Mouse (Mus musculus): ENCODE data around the gene Pou3f1.
A peak's percentile ranks its signal among the peaks of the same experiment; 100 is the strongest.

Gene Pou3f1

GRCm38 (mm10) chr4:124656518-124656853 lies at the start of gene Pou3f1:
Gene Pou3f1 (plus strand): TSS chr4:124656807.
- no peak for DNase-seq (ENCODE audit: low spot score)

DNA sequence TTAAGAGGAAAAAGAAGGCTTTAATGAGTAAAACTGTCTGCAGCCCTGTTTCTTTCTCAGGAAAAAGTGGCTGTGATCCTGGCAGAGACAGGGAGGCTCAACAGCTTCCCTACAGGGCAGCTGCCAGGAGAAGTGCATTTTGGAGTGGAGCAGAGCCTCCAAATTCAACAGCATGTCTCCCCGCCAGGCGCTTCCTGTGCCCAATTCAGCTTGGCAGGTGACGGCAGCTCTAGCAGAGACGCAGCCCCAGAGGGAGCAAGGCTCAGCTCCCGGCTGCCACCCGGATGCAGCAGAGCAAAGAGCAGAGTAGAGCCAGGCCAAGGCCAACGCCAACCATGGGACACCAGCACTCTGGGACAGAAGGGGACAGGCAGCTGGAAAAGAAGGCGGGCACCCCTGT lies 49.4 kb upstream of the Pou3f1 start:
- no peak for DNase-seq (ENCODE audit: low spot score)

GRCm38 (mm10) chr4:124610066-124610465 lies 46.5 kb upstream of the Pou3f1 start:
- DNase-seq (ENCODE audit: low spot score) = no peak

DNA sequence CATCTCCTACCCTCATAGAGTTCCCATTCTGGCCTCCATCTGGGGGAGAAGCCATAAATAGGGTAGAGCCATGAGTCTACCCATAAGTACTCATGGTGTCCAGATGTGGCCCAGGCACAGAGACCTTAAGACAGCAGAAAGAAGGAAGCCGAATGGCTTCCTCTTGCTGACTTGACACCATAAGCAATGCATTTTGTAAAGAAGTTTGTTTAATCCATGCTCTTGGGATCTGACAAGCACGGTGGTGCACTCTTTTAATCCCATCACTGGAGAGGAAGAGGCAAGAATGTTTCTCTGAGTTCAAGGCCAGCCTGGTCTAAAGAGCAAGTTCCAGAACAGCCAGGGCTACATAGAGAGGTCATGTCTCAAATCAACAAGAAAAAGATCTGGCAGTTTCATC lies 45.9 kb upstream of the Pou3f1 start, which contains the start of gene 3100002H09Rik:
Gene 3100002H09Rik, minus strand, starts transcription at position 101 of the 400 bp plus-strand sequence.
- DNase-seq (ENCODE audit: low spot score) = no peak

GRCm38 (mm10) chr4:124611768-124612167 lies 44.8 kb upstream of the Pou3f1 start:
- DNase-seq (ENCODE audit: low spot score) = peak; percentile 19

- no peak for DNase-seq (ENCODE audit: low spot score)
Measured at GRCm38 (mm10) chr4:124614189-124614588, 42.4 kb upstream of the Pou3f1 start.

DNA sequence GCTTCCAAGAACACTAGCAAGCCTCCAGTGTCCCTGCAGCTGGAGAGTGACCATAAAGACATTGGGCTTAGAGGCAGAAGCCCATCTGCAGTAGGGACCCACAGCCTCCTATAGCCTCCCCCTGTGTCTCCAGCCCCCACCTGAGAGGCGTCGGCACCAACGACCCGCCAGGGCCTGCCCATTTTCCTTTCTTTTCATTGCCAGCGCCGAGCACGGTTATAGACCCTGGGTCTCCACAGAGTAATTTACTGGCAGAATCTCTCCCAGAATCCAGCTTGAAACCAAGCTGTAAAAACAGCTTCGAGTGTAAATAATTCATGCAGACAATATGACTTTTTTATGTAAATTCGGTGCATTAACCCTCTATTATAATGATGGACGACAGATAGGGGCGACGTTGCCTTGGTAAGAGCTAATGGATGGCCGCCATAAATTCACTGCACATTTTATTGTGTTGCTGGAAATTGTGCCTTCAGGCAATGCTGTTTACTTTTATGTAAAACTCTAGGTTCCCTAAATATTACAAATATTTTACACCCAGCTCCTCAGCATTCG lies 41.1 kb upstream of the Pou3f1 start:
- DNase-seq (ENCODE audit: low spot score) = no peak

GRCm38 (mm10) chr4:124615986-124616385 lies 40.6 kb upstream of the Pou3f1 start:
- no peak for DNase-seq (ENCODE audit: low spot score)

- no peak for DNase-seq (ENCODE audit: low spot score)
Measured at GRCm38 (mm10) chr4:124616636-124617035, 40.0 kb upstream of the Pou3f1 start.

DNA sequence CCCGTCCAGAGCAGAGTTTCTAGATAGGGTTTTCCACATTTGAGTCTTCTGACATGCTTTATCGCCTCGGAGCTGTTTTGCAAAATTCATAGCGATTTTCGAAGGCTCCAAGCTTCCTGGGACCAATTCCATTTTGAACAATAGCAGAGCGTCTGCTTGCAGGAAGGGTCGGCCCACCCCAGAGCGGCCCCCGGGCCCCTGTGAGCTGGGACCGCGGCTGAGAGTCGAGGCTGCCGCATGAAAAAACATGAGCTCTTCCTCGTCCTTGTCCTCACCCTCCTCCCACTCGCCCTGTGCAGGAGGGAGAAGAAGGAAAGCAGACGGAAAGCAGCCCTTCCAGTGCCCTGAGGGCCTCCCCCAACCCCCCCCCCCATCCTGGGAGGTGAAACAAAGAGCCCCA lies 38.0 kb upstream of the Pou3f1 start:
- no peak for DNase-seq (ENCODE audit: low spot score)

- DNase-seq (ENCODE audit: low spot score) = no peak
Measured at GRCm38 (mm10) chr4:124621406-124621805, 35.2 kb upstream of the Pou3f1 start.

DNA sequence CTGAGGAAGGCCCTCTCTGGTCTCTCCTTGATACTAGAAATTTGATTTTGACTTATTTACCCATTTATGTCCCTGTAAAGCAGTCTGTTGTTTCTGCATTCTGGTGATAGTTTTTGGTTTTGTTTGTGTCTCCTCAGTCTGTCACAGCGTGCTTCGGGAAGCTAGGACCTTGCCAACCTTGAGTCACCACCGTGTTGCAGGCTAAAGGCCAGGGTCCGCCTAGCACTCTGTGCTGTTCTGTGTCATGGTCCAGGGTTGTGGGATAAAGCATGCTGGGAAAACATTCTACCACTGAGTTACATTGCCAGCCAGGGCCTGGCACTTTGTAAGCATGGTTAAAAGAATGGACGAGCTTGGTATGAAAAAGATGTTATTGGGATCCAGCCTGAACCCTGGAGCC lies 34.0 kb upstream of the Pou3f1 start:
- DNase-seq (ENCODE audit: low spot score) = no peak

GRCm38 (mm10) chr4:124624111-124624581 lies 32.5 kb upstream of the Pou3f1 start:
- DNase-seq (ENCODE audit: low spot score) = no peak

DNA sequence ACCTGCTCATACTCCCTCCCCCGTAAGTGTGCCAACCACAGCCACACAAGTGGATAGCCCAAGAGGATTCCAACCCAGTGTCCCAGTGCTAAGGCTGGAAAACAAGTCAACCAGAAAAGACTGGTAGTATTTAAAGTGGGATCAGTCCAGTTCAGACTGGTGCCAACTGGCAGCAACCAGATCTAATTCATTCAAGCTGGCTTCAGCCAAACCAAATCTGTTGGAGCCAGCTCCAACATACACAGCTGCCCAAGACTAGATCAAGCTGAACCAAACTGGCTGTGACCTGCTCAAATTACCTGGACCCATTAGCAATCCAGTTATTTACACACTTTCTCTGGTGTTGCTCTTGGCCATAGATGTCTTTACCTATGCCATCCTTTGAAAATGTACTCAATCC lies 29.8 kb upstream of the Pou3f1 start:
- no peak for DNase-seq (ENCODE audit: low spot score)

DNA sequence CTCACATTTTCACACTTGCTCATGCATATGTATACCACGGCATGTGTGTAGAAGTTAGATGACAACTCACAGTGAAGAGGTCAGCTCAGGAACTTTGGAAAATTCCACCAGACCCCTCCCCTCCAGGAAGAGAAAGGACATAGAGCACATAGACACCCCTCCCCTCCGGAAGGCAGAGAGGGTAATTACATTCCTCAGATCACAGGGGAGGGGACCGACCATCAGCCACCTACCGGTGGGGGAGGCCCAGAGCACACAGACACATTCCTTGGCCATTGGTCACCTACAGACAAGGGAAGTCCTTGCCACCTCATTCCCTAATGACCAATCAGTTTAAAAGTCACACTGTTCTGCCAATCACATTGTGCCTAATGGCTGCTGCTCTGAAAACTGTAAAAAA lies 25.2 kb upstream of the Pou3f1 start:
- no peak for DNase-seq (ENCODE audit: low spot score)

GRCm38 (mm10) chr4:124632856-124633255 lies 23.8 kb upstream of the Pou3f1 start:
- DNase-seq (ENCODE audit: low spot score) = no peak

DNA sequence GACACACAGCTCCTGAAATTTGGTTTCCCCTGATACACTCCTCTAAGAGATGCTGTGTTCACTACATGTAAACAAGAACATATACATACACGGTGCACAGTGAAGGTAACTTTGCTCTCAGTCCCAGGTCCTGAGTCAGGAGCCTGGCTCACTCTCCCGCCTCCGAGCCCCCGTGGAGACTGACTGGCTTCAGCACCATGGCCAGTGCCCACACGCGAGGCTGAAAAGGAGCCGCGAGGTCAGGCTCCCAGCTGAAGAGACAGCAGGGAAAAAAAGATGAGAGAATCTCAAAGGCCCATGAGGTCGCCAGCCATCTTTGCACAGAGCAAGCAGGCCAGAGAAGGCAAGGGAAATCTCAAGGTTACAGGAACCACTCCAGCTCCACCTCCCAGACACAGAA lies 23.3 kb upstream of the Pou3f1 start:
- DNase-seq (ENCODE audit: low spot score) = peak; percentile 54

DNA sequence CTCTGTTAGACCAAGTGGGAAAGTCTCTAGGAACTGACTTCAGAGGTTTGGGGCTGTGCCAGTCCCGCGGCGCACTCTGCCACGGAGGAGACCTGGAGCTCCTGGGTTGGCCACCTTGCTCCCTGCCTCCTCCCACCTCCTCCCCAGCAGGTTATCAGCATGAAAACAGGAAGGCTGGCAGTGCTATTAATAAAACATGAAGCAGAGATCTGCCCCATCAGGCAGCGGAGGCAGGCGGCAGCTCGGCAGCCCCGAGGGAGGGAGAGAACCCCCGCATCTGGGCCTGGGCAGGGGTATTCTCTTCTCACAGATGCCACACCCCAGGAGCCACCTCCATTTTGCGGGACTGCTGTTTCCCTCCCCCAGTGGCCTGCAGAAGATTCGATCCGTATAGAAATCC lies 16.9 kb upstream of the Pou3f1 start:
- no peak for DNase-seq (ENCODE audit: low spot score)

DNA sequence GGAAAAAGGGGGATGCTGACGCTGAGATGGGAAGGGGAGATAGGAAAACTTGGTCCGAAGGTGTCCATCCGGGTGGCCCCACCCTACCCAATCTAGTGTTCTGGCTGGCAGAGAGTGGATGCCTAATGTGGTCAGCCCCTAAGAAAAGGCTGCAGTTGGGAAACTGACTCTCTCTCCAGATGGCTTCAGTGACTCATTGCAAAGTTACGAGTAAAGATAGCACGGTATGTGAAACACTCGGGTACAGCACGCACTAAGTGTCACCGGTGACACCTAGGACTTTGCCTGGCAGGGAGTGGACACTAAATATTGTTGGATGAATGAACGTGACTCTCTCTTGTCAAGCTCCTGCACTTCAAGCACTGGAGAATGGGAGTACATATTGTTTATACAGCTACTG lies 12.7 kb upstream of the Pou3f1 start:
- no peak for DNase-seq (ENCODE audit: low spot score)

- DNase-seq (ENCODE audit: low spot score) = peak; percentile 19
Measured at GRCm38 (mm10) chr4:124644974-124645433, 11.6 kb upstream of the Pou3f1 start.

DNA sequence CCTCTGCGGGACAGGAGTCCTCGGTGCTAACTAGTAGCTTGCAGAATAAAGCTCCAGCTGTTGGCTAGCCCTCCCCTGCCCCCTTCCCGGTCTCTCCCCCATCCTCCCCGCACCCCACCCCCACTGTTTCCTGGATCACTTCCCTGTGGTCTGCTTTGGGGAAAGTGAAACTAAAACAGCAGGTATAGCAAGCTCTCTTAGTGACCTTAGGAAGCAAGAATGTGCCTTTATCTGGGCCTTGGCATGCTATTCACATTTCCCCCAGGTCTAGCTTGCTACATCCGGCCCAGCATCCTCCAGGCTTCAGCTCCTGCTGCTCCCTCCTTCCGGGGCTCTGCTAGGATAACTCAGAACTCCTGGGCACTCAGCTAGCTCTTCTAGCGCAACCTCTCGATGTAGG lies 10.0 kb upstream of the Pou3f1 start:
- DNase-seq (ENCODE audit: low spot score) = no peak

- no peak for DNase-seq (ENCODE audit: low spot score)
Measured at GRCm38 (mm10) chr4:124647909-124648308, 8.7 kb upstream of the Pou3f1 start.

- no peak for DNase-seq (ENCODE audit: low spot score)
Measured at GRCm38 (mm10) chr4:124652886-124653285, 3.7 kb upstream of the Pou3f1 start.

DNA sequence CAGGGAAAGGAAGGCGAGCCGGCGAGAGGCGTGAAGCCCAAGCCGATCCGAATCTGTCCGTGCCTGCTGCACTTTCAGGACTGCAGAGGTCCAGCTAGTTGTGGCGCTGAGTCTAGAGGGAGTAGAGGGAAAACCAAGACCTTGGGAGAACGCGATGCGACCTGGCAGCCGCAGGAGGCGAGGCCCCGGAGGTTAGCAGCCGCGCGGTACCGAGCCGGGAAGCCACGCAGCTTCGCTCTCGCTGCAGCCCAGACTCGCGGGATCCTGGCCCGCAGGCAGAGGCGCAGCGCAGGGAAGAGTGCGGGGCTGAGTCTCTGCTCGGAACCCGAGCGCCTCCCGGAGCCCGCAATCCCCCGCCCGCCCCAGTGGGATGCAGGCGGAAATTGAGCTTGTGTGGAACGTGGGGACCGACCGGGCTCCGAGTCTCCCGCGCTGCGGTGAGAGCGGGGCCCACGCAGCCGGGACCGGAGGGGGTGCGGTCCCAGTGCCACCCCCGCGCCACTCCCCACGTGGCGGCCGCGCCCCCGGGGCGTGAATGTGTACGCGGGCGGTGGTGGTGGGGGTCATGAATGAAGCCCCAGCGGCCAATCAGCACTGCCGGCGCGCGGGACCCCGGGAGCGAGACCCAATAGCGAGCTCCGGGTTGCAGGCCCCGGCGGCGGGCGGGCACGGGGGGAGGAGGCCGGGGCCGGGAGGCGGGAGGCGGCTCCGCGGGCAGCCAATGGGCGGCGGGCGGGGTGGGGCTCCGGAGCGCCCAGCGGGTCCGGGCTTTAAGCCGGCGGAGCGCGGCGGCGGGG lies 445 bp downstream of the Pou3f1 start:
- DNase-seq (ENCODE audit: low spot score) = peak; percentile 58
